Mouse (Mus musculus) lung, adult 2 months (tissue): ENCODE measurements around the gene Naa38.

ENCODE experiments used
- CTCF ChIP-seq: fragments of 200-500 bp; IDR thresholded peaks from 2 replicates; pipeline ENCODE4 v1.5.1; 2011; ENCODE audit warnings: mild to moderate bottlenecking, low read length, control low read depth; ENCODE audit not compliant: insufficient read depth
- POLR2A ChIP-seq: fragments of 200-500 bp; IDR thresholded peaks from 2 replicates; pipeline ENCODE4 v1.6.1; 2011; ENCODE audit warnings: low read depth, mild to moderate bottlenecking, control low read depth, low read length, borderline replicate concordance; ENCODE audit errors: extremely low read depth

GRCm38 (mm10) chr11:69382478-69383105 is 12.7 kb upstream of the Naa38 start:
- no peak for TF ChIP-seq CTCF
- TF ChIP-seq POLR2A, result no peak
